Mouse (Mus musculus) embryonic facial prominence, embryonic 10.5 days (tissue): ENCODE measurements around the gene Afmid. TPM values are rescaled to one million over a fixed set of nuclear protein-coding genes. Genes with fewer than 3 reads are reported as not detected.
"Not testable (repeated sequence)": the region's sequence is repeated elsewhere in the genome, so short reads cannot be mapped to it uniquely, and the experiment has no call there.

Source experiments
- DNase-seq: peaks from one replicate; pipeline ENCODE4 v3.0.0-alpha.2; 2017; ENCODE audit warnings: low spot score
- H3K27ac ChIP-seq: fragments of 300-500 bp; sonication (generic); replicated peaks from 2 replicates; pipeline ENCODE4 v1.5.1; 2016; ENCODE audit warnings: mild to moderate bottlenecking
- H3K27me3 ChIP-seq: fragments of 300-500 bp; sonication (generic); replicated peaks from 2 replicates; pipeline ENCODE4 v1.6.1; 2016; ENCODE audit warnings: low read depth, mild to moderate bottlenecking; ENCODE audit not compliant: poor library complexity, severe bottlenecking
- H3K36me3 ChIP-seq: fragments of 300-500 bp; sonication (generic); replicated peaks from 2 replicates; pipeline ENCODE4 v1.6.1; 2016; ENCODE audit warnings: mild to moderate bottlenecking, moderate library complexity
- H3K4me1 ChIP-seq: fragments of 300-500 bp; sonication (generic); 2 replicates; pipeline ENCODE4 v1.6.1; 2016
- H3K4me3 ChIP-seq: fragments of 300-500 bp; sonication (generic); 2 replicates; pipeline ENCODE4 v1.5.1; 2016; ENCODE audit warnings: mild to moderate bottlenecking, moderate library complexity
- H3K9me3 ChIP-seq: fragments of 300-500 bp; sonication (generic); 2 replicates; pipeline ENCODE4 v1.6.1; 2016; ENCODE audit warnings: mild to moderate bottlenecking
- WGBS: fragments of 180-500 bp; shearing (Covaris S2); methylation state at CpG from one replicate; pipeline ENCODE4 v1.1.7; 2016; 5-methylcytosine and 5-hydroxymethylcytosine counted together
- polyA plus RNA-seq: library from polyadenylated mRNA; unstranded; fragments of >200 nt; fragmentation: Nextera tagmentation; extraction: Ambion mirVana; gene quantifications from 2 replicates; pipeline ENCODE4 v1.2.1, GENCODE M21; 2016

Afmid gene
- polyA plus RNA-seq, 1 experiment from 2014 or later, result 3.5 TPM

GRCm38 (mm10) chr11:117783089-117783488 lies 42.6 kb upstream of the Afmid start:
- Histone ChIP-seq H3K27ac (peak overlapping the region; percentile 71), H3K4me1 (peaks cover 57% of the 10 kb centered on the region), H3K36me3 (no peaks in the 10 kb centered on the region), H3K4me3 (peak overlapping the region; percentile 56), H3K9me3 (no peaks in the 10 kb centered on the region), H3K27me3 (peaks cover 62% of the 10 kb centered on the region)
- peak; percentile 82 for DNase-seq
- WGBS, result 3% methylated on average over 31 of the region's 31 CpGs

DNA sequence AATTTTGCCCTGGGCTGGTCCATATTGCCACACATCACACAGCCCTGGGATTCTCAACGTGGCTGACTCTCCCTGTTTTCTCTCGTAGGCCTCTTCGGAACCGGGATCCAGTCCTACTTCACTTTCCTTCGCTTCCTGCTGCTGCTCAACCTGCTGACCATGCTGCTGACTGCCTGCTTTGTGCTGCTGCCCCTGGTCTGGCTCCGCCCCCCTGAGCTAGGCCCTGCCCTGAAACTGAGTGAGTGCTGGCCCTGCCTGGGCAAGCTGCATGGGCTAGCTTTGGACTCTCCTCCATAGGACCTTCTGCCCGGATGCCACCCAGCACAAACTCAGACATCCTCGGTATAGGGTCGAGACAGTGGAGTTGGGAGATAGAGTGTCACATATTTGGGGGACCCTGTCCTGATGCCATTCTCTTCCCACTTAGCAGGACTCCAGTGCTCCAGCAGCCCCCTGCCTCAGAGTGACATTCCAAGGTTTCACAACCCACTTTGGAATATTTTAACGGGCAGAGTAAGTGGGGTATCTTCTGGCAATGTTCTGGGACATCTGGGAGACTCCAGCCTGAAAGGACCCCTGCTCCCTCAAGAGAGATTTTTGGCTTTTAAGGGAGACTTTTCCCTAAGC lies 41.9 kb upstream of the Afmid start:
- peak overlapping the region; percentile 56 for H3K4me3 ChIP-seq
- peaks cover 62% of the 10 kb centered on the region for H3K27me3 ChIP-seq
- WGBS, result 28% methylated on average over 10 of the region's 10 CpGs
- H3K4me1 ChIP-seq, result peaks cover 50% of the 10 kb centered on the region
- no peaks in the 10 kb centered on the region for H3K36me3 ChIP-seq
- H3K9me3 ChIP-seq, result no peaks in the 10 kb centered on the region
- peak; percentile 49 for DNase-seq
- H3K27ac ChIP-seq, result peak overlapping the region; percentile 71

- H3K27ac ChIP-seq, result 0 out of 2 replicates have a peak overlapping the region, but pooled peaks have one; percentile 25
- DNase-seq, result peak; percentile 73
- H3K4me1 ChIP-seq, result peaks cover 38% of the 10 kb centered on the region
- H3K36me3 ChIP-seq, result no peaks in the 10 kb centered on the region
- peaks cover 64% of the 10 kb centered on the region for H3K27me3 ChIP-seq
- WGBS, result 7% methylated on average over 10 of the region's 10 CpGs
- no peak overlapping the region for H3K4me3 ChIP-seq
- no peaks in the 10 kb centered on the region for H3K9me3 ChIP-seq
Measured at GRCm38 (mm10) chr11:117786294-117786693, 39.4 kb upstream of the Afmid start.

- DNase-seq, H3K9me3 ChIP-seq, H3K36me3 ChIP-seq, H3K27ac ChIP-seq, H3K4me3 ChIP-seq: not testable (repeated sequence)
- peaks cover 29% of the 10 kb centered on the region for H3K4me1 ChIP-seq
- WGBS, result 78% methylated on average over 7 of the region's 7 CpGs
- peaks cover 62% of the 10 kb centered on the region for H3K27me3 ChIP-seq
Measured at GRCm38 (mm10) chr11:117788481-117788880, 37.2 kb upstream of the Afmid start.

GRCm38 (mm10) chr11:117790286-117790685 lies 35.4 kb upstream of the Afmid start:
- H3K4me1 ChIP-seq, result peaks cover 32% of the 10 kb centered on the region
- peak overlapping the region; percentile 40 for H3K4me3 ChIP-seq
- peak; percentile 78 for DNase-seq
- peaks cover 45% of the 10 kb centered on the region for H3K27me3 ChIP-seq
- WGBS, result 6% methylated on average over 14 of the region's 14 CpGs
- H3K9me3 ChIP-seq, result no peaks in the 10 kb centered on the region
- H3K27ac ChIP-seq, result peak overlapping the region; percentile 25; the same call in 1 of the 2 replicates
- H3K36me3 ChIP-seq, result no peaks in the 10 kb centered on the region

- WGBS, result 26% methylated on average over 23 of the region's 23 CpGs
- DNase-seq, result no peak
- peaks cover 32% of the 10 kb centered on the region for H3K4me1 ChIP-seq
- peak overlapping the region; percentile 25; the same call in 1 of the 2 replicates for H3K27ac ChIP-seq
- H3K36me3 ChIP-seq, result no peaks in the 10 kb centered on the region
- H3K27me3 ChIP-seq, result peaks cover 39% of the 10 kb centered on the region
- H3K9me3 ChIP-seq, result no peaks in the 10 kb centered on the region
- H3K4me3 ChIP-seq, result peak overlapping the region; percentile 40
Measured at GRCm38 (mm10) chr11:117790703-117791440, 34.9 kb upstream of the Afmid start.

DNA sequence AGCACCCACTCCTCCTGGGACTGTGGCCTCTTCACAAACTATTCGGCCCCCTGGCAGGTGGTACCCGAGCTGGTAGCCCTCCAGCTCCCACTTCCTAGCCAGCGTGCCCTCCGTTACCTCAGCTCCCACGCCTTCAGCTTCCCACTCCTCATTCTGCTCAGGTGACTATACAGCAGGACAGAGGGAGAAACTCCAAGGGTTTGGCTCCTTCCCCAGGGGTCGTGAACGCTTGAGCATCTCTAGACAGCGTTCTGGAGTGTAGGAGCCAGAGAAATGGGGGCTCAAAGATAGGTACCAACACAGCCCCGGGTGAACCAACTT lies 34.3 kb upstream of the Afmid start:
- H3K9me3 ChIP-seq, result no peaks in the 10 kb centered on the region
- H3K27ac ChIP-seq, result no peak overlapping the region
- peaks cover 35% of the 10 kb centered on the region for H3K4me1 ChIP-seq
- H3K27me3 ChIP-seq, result peaks cover 38% of the 10 kb centered on the region
- 82% methylated on average over 9 of the region's 9 CpGs for WGBS
- H3K4me3 ChIP-seq, result no peak overlapping the region
- DNase-seq, result no peak
- no peaks in the 10 kb centered on the region for H3K36me3 ChIP-seq

- Histone ChIP-seq H3K9me3 (no peaks in the 10 kb centered on the region), H3K4me3 (peak overlapping the region; percentile 46), H3K36me3 (no peaks in the 10 kb centered on the region), H3K4me1 (peaks cover 40% of the 10 kb centered on the region), H3K27me3 (peaks cover 38% of the 10 kb centered on the region), H3K27ac (peak overlapping the region; percentile 57)
- WGBS, result 6% methylated on average over 22 of the region's 22 CpGs
- peak; percentile 70 for DNase-seq
Measured at GRCm38 (mm10) chr11:117792281-117792888, 33.3 kb upstream of the Afmid start.

GRCm38 (mm10) chr11:117794035-117794551 lies 31.6 kb upstream of the Afmid start:
- Histone ChIP-seq H3K27me3 (peaks cover 46% of the 10 kb centered on the region), H3K4me1 (peaks cover 57% of the 10 kb centered on the region), H3K27ac (no peak overlapping the region), H3K36me3 (no peaks in the 10 kb centered on the region), H3K4me3 (no peak overlapping the region), H3K9me3 (no peaks in the 10 kb centered on the region)
- no peak for DNase-seq
- 65% methylated on average over 4 of the region's 4 CpGs for WGBS

- peaks cover 22% of the 10 kb centered on the region for H3K27me3 ChIP-seq
- no peaks in the 10 kb centered on the region for H3K36me3 ChIP-seq
- H3K9me3 ChIP-seq, result no peaks in the 10 kb centered on the region
- peak overlapping the region; percentile 54; the same call in 1 of the 2 replicates for H3K27ac ChIP-seq
- 43% methylated on average over 5 of the region's 5 CpGs for WGBS
- no peak for DNase-seq
- peaks cover 48% of the 10 kb centered on the region for H3K4me1 ChIP-seq
- H3K4me3 ChIP-seq, result no peak overlapping the region
Measured at GRCm38 (mm10) chr11:117796954-117797353, 28.8 kb upstream of the Afmid start.

- 64% methylated on average over 9 of the region's 9 CpGs for WGBS
- Histone ChIP-seq H3K27me3 (peaks cover 15% of the 10 kb centered on the region), H3K9me3 (no peaks in the 10 kb centered on the region), H3K36me3 (no peaks in the 10 kb centered on the region), H3K4me3 (peak within 1 kb of the TSS; percentile 32; the same call in 1 of the 2 replicates), H3K4me1 (peaks cover 41% of the 10 kb centered on the region), H3K27ac (peak within 1 kb of the TSS; percentile 54)
- no peak for DNase-seq
Measured at GRCm38 (mm10) chr11:117797511-117798159, 28.1 kb upstream of the Afmid start, which contains the start of gene 6030468B19Rik. Gene 6030468B19Rik (plus strand): TSS chr11:117797660.

GRCm38 (mm10) chr11:117798160-117798541 lies 27.6 kb upstream of the Afmid start:
- Histone ChIP-seq H3K9me3 (no peaks in the 10 kb centered on the region), H3K27me3 (peaks cover 13% of the 10 kb centered on the region), H3K4me1 (peaks cover 39% of the 10 kb centered on the region), H3K4me3 (peak overlapping the region; percentile 32; the same call in 1 of the 2 replicates), H3K27ac (no peak overlapping the region; the same call in 1 of the 2 replicates), H3K36me3 (no peaks in the 10 kb centered on the region)
- no peak for DNase-seq
- WGBS, result 52% methylated on average over 2 of the region's 2 CpGs
